Mouse (Mus musculus) forebrain, embryonic 15.5 days (tissue): ENCODE measurements around the gene Foxi1. TPM values are rescaled to one million over a fixed set of nuclear protein-coding genes. Genes with fewer than 3 reads are reported as not detected.

Experiments
- polyA plus RNA-seq: library from polyadenylated mRNA; unstranded; fragments of >200 nt; fragmentation: Nextera tagmentation; extraction: Ambion mirVana; gene quantifications from 2 replicates; pipeline ENCODE4 v1.2.1, GENCODE M21; 2015

Foxi1 gene
- polyA plus RNA-seq, 1 experiment from 2014 or later = not detected

Other genes starting within 250 kb of the Foxi1 start
- 0.11 and 0.15 TPM in 2 replicates for gene Kcnmb1, start 245.1 kb downstream of the Foxi1 start, polyA plus RNA-seq
- gene Kcnip1, start 214.9 kb downstream of the Foxi1 start, polyA plus RNA-seq = 49.9 and 51.2 TPM in 2 replicates
- 1.3 TPM in 2 replicates for gene Lcp2, start 161.2 kb downstream of the Foxi1 start, polyA plus RNA-seq
- not detected in 2 replicates for gene 4930469K13Rik, start 109.5 kb downstream of the Foxi1 start, polyA plus RNA-seq
- 1.9 and 2.2 TPM in 2 replicates for gene Fam196b, start 106.7 kb upstream of the Foxi1 start, polyA plus RNA-seq